Comparison of ENCODE assay signal across 8 mouse cellular contexts in the genomic region with DNA sequence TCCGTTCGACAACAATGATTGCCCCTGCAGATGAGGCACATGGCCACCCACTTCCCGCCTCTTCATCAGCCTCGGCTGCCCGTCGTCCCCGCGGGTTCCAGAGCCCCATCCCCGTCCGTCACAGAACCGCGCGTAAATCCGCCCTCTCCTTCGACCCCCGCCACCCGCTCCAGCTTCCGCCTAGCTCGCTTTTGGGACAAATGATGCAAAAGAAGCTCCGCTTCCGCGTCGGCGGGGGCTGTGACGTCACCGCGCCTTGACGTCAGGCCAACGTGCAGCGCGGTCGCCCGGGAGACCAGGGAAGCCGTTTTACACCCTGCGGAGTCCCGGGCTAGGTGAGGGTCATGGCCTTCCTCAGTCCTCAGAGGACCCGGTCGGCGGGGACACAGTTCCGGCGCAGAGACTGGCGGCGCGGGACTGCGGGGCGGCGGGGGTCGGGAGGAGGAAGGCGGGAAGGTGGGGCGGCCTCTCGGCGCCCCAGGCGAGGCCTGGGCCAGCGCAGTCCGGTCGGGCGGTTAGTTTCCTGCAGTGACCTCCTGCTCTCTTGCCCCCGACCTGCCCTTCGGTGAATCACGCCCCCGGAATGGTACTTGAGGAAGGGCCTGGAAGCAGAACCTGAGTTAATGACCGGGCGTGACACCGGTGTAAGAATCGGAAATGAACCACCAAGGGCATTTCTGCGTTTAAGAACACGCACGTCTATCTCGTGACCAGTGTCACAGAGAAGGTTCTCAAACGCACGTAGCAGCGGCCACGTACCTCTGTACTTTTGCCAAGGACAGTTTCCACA. TPM values are rescaled to one million over a fixed set of nuclear protein-coding genes. Genes with fewer than 3 reads are reported as not detected.
DNase-seq lines count a peak whose midpoint lies in the region; ATAC-seq and TF ChIP-seq lines count a peak whose summit lies in the region.

A gene (plus strand): TSS at position 252 of the 790 bp plus-strand sequence.

- no peak for TF ChIP-seq CTCF in cortical plate, adult 2 months (IDR thresholded peaks at IDR 0.05; ENCODE audit: extremely low read depth, insufficient read depth, low read length)

- peak; percentile 86 for DNase-seq in gastrocnemius, postnatal 10 days
- DNase-seq in induced T-regulatory cell, adult 2 months (ENCODE audit: low read depth): peak; percentile 94
- DNase-seq in left cerebral cortex, adult 8-10 months (ENCODE audit: low spot score in 2 of 2): peak; percentile 87 to 93
- peak; percentile 93 for DNase-seq in right cerebral cortex, adult 18-20 months
- DNase-seq in urinary bladder, adult 2 months (ENCODE audit: low spot score): peak; percentile 88

- peak; percentile 67; the same call in 1 of the 2 replicates for TF ChIP-seq POLR2A in cortical plate, adult 2 months (IDR thresholded peaks at IDR 0.05; ENCODE audit: extremely low read depth, insufficient read depth, low read length)

- ATAC-seq in activated CD4-positive, CD25-positive, alpha-beta regulatory T cell, adult 4 months: peak; percentile 94
- peak; percentile 95 for ATAC-seq in megakaryocyte, adult 5-6 weeks (ENCODE audit: poor library complexity, severe bottlenecking)

- H3K27ac ChIP-seq in cortical plate, adult 2 months (ENCODE audit: insufficient read depth, low read length): peak within 1 kb of the TSS; percentile 58

- H3K4me3 ChIP-seq in cortical plate, adult 2 months (ENCODE audit: insufficient read depth, low read length): peak within 1 kb of the TSS; percentile 77

- H3K4me1 ChIP-seq in cortical plate, adult 2 months (ENCODE audit: control insufficient read depth, insufficient read depth, low read length): peaks cover 3% of the 10 kb centered on the region; the same call in 1 of the 2 replicates

RNA-seq across cellular contexts. Expression of the gene that starts here (rescaled TPM):
- polyA plus RNA-seq in activated CD4-positive, CD25-positive, alpha-beta regulatory T cell, adult 4 months (2017; shearing (Covaris generic)): 1 to 10 TPM in 1 of 2 experiments, under 1 TPM in 1; 0.46 to 1.7 TPM
- 6.6 and 7.7 TPM in 2 replicates for polyA plus RNA-seq in cortical plate, adult 2 months (2012; rRNA removed)
- 1 to 10 TPM in 1 of 2 experiments, under 1 TPM in 1; 0.84 to 1.1 TPM for total RNA-seq in gastrocnemius, postnatal 10 days (2021)
- total RNA-seq in left cerebral cortex, adult 8-10 months (2022): 10 to 100 TPM in 1 of 4 experiments, 1 to 10 TPM in 3; 6.0 to 11.4 (median 7.0) TPM
- 1.2 and 2.1 TPM in 2 replicates for total RNA-seq in megakaryocyte, adult 5-6 weeks (2015)
- total RNA-seq in megakaryocyte, adult 5-6 weeks (2017): 0.70 and 1.6 TPM in 2 replicates
- polyA plus RNA-seq in urinary bladder, adult 2 months (2012; rRNA removed): 3.9 and 5.7 TPM in 2 replicates

Comparison
In these comparisons a context has a peak if more than half of its experiments do, and no peak if none do; other contexts are left out.
1. Peak in every context shown above with its lines: DNase-seq, ATAC-seq, H3K4me3 ChIP-seq and H3K27ac ChIP-seq.